Mouse (Mus musculus): Measurements from ENCODE around the gene Aldh18a1.
"Not testable (repeated sequence)": the region's sequence is repeated elsewhere in the genome, so short reads cannot be mapped to it uniquely, and the experiment has no call there.

Aldh18a1 gene

DNA sequence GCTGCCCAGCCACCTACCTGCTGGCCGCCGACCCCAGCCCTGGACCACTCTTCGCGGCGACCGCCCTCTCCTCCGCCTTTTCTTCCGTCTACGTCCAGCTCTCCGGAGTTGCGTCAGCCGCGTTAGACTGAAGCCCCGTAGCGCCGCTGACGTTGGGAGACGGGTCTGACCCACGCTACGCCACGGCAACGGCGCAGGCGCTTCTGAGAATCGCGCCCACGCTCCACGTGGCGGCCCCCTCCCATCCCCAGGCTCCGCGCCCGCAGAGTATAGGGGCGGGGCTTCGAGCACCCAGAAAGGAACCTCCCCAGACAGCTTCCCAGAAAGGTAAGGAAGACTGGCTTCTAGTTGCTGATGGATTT lies at the start of gene Aldh18a1:
Gene Aldh18a1 (minus strand): TSS at position 171 of the 362 bp plus-strand sequence.
- peak; percentile 87 to 89 for DNase-seq (ENCODE audit: low spot score in 2 of 2)

DNA sequence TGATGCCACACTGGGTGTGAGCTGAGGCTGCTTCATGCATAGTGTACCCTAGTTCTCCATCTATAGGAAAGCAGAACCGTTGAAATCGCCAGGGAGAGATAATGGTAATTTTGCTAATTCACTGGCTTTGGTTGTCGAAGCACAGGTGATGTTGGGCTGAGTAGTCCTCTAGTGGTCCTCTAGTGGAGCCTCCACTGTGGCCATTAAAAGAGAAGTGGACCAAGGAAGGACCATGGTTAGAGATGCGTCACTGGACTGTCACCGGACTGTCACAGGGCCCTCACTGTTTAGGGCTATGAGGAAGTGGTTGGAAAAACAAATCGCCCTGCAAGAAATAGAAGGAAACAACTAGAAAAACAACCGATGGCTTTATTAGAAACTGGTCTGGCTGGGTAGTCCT lies 49.3 kb upstream of the Aldh18a1 start:
- DNase-seq (ENCODE audit: low spot score in 2 of 2) = no peak

DNA sequence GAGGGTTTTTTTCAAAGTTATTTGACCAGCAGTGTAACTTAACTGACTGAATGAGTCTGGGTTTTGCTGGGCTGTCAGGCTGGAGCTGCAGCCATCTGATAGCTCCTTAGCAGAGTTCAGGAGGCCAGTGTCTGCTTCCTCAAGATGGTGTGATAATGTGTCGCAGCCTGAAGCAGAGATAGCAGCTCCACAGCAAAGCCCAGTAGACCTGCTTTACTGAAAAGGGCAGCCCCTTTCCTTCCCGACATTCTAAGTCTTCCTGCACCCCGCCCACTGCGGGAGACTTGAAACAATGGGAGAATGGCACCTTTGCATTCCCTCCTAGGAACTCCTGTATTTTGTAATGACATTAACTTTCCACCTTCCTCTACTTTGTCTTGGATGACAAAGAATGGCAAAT lies 48.8 kb upstream of the Aldh18a1 start:
- DNase-seq (ENCODE audit: low spot score in 2 of 2) = no peak

DNA sequence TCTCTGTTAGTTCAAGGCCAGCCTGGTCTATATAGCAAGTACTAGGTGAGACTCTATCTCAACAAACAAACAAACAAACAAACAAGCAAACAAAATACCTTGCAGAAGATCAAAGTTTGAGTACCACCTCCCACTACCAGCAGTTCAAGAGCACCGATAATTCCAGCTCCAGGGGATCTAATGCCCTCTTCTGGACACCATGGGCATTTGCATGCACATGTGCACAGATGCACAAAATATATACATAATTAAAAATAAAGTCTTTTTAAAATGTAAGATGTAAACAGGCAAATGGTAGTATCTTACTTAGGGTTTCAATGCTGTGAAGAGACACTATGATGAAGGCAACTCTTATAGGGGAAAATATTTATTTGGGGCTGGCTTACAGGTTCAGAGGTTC lies 44.9 kb upstream of the Aldh18a1 start:
- no peak for DNase-seq (ENCODE audit: low spot score in 2 of 2)

DNA sequence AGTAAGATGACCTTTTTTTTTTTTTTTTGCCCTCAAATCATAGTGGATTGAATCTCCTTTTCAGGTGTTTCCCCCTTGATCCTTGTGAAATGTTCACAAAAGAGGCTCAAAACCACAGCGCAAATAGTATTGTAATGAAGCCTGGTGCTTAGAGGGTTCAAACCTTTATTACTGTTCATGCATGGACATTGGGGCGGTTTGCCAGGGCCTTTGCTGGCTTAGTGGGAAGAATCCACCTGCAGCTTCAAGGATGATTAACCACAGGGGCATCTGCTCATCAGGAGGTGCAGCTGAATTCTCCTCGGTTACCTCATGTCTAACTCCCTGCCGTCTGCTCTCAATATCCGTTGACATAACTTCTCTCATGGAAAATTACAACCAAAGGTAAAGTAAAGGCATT lies 44.4 kb upstream of the Aldh18a1 start:
- no peak for DNase-seq (ENCODE audit: low spot score in 2 of 2)

DNA sequence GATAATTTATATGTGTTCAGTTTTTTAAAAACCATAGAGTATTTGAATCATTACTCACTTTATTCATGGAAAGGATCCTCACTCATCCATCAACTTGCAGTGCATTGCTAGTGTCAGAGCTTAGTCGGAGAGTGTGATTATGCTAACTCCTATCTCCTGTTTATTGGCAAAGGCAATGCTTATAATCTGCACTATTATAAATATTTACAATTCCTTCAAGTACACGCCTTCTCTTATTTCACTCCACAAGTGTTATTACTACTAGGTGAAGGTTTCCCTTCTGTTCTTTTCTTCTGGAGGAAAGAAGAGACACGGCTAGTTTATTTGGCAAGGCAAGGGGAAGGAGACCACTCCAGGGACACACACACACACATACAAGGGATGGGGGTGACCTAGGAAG lies 43.9 kb upstream of the Aldh18a1 start:
- no peak for DNase-seq (ENCODE audit: low spot score in 2 of 2)

DNA sequence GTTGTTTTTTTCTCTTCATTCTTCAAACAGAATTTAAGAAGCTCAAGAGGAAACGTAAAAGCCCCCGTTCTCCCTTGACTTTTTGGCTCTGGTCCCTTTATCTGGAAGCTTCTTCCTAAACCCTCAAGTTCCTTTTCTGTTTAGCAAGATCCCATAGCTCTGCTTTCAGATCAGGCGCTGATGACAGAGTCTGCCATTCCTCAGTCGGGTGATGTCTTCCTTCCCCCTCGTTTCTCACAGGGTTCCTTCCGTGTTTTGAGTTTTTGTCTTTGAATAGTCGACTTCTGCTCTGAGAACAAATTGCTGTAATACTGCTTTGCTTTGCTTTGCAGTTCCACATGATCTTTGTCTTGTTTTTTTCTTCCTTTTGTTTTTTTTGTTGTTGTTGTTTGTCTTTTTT lies 42.3 kb upstream of the Aldh18a1 start:
- DNase-seq (ENCODE audit: low spot score in 2 of 2) = no peak

DNA sequence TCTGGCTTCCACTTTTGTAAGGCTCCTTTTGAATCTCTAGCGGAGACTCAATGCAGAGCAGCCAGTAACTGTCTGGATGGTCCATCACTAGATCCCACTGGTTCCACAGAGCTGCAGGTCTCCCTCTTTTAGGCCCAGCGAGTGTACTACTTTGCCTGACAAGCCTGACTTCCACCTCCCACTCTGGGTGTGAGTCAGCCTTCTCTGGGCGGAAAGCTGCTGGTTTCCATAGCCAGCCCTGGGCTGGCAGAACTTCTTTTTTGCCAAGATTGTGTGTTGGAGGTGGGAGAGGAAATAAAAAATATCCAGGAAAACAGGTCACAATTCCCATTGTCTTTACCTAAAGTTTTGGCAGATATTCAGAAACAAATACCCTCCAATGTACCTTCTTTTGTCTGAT lies 41.8 kb upstream of the Aldh18a1 start:
- no peak for DNase-seq (ENCODE audit: low spot score in 2 of 2)

DNA sequence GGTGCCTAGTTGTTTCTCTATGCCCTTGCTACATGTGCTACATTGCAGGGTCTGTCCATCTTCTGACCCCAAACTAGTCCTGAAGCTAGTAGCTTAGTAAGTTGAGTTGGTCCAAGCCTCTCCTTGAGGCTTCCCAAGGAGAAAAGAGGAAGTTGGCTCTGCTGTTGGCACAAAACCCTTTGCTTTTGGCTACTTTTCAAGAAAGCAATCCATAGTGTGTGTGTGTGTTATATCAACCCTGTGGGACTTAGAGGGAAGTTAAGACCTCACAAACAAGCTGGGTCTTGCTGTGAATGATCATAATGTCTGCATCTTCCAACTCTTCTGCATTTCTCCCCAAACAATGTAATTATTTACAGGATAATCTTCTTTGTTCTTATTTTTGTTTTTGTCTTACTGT lies 40.7 kb upstream of the Aldh18a1 start:
- DNase-seq (ENCODE audit: low spot score in 2 of 2) = no peak

DNA sequence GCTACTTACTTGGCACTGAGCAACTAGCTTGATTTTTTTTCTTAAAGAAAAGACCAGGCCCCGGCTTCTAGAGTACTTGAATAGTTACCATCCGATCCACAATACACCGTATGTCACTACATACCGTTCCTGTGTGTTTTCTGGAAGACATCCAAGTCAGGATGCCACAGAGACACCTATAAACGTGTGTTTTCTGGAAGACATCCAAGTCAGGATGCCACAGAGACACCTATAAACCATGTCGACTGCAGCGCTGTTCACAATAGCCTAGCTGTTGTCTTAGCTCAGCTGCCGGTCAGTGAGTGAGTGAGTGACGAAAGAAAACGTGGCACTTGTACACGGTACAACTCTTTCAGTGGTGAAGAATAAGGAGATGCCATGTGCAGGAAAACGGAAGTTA lies 37.7 kb upstream of the Aldh18a1 start:
- no peak for DNase-seq (ENCODE audit: low spot score in 2 of 2)

DNA sequence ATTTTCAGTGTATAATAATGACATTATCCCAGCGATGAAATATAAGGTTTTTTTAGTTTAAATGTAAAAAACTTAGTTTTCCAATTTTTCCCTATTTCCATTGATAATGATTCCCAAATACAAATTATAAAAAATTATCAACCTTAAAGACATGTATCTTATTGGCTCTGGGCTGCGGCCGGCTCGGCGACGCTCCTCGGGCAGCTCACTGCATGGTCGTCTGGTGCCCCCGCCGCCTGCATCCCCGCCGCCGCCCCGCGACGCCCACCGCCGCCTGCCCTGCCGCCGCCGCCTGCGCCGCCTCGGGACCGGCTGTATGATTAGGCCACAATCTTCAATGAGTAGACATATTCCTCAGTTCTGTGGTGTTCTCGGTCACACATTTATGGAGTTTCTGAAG lies 33.4 kb upstream of the Aldh18a1 start:
- not testable (repeated sequence) for DNase-seq (ENCODE audit: low spot score in 2 of 2)

DNA sequence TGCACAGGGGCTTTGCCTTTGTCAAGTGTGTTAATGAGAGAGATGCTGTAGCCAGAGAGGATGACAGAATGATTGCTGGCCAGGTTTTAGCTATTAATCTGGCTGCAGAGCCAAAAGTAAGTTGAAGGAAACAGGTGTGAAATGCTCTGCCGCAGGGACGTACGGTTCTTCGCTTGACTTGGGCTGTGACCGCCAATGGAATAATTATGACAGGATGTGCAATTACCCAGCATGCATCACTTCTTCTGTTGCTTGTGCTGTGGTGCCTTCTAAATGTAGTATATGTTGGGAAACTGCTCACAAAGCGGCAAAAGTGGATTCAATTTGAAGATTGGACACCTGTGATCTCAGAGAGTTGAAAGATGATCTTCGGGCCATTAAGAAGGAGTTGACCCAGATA lies 27.8 kb upstream of the Aldh18a1 start:
- DNase-seq (ENCODE audit: low spot score in 2 of 2) = no peak

DNA sequence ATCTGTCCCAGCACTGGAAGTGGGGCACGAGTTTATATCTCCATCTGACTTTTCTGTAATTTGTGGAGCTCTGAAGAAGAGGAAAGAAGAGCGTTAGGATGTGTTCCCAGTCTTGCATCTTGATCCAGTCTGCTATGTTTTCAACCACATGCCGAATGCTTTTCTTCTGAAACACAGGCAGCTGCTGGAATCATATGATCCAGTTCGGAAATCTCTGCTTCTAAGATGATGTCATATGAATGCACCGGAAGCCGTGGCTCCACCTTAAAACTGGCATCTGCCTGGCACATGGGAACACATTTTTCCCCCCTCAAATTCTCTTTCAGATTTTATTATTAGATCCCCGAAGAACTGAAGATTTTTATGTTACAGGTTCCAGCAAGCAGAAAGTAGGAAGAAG lies 26.5 kb upstream of the Aldh18a1 start:
- DNase-seq (ENCODE audit: low spot score in 2 of 2) = no peak

DNA sequence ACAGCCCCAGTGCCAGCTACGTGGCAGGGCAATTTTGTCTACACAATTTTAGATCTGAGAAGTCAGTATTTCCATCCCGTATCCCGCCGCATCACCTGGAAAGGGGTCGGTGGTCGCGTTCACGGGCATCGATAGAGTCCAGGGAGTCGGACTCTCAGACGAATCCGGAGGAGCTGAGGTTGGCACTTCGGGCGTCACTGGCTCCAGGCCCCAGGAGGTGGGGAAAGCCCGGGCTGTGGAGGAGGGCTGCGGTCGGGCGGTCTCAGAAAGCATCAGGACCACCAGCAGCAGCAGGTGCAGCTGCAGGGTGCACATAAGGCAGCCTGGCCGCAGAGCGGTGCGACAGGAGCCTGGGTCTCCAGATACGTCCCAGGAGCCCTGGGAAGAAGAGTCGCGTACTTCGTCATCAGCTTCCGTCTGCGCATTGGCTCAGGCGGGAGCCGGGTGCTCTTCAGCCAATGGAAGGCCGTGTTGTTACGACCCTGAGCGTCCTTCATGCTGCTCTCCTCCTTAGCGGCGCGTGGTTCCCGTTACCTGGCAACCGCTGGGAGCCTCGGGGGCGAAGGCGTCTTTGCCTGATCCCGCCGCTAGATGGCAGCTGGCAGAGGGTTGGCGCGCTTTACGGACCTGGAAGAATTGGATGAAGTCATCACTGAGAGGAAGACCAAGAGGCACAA lies 23.7 kb upstream of the Aldh18a1 start, which contains the start of the genes Tctn3 and Entpd1:
Gene Tctn3 (minus strand): TSS at position 404 of the 677 bp plus-strand sequence.
Gene Entpd1 (plus strand): TSS at position 537 of the 677 bp plus-strand sequence.
- DNase-seq (ENCODE audit: low spot score in 2 of 2) = peak; percentile 95

DNA sequence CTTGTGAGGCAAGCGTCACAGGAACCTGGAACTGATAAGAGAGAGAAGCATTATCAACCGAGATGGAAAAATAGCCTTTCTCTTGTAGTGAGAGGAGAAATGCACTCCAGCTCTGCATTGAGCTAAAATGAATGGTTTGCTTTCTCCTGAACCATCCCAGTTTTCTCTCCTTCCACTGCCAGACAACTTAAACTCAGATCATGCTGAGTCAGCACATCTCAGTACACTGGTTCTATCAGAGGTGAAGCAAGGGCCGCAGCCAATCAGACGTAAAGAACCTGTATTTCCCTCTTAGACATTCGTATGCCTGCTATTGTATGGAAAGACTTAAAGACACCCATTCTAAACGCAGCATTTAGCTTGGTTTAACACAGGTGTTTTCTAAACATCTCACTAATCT lies 19.4 kb upstream of the Aldh18a1 start:
- no peak for DNase-seq (ENCODE audit: low spot score in 2 of 2)

DNA sequence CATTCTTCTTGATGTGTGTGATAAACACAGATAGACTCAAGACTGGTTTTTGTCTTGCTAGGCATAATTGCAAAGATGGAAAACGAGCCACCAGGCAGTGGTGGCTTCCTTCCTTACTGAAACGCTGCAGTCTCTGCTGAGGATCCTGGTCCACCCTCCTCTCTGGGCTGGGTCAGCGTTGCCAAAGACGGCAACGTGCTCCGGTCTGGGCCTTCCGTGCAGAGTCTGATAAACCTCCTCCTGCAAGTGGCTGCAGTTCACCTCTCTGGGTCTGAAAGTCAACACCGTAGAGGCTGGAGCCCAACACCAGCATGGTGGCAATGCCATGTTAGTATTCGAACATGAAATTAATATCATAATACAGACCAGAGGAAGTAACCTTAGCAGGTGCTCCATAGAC lies 16.9 kb upstream of the Aldh18a1 start:
- DNase-seq (ENCODE audit: low spot score in 2 of 2) = no peak

DNA sequence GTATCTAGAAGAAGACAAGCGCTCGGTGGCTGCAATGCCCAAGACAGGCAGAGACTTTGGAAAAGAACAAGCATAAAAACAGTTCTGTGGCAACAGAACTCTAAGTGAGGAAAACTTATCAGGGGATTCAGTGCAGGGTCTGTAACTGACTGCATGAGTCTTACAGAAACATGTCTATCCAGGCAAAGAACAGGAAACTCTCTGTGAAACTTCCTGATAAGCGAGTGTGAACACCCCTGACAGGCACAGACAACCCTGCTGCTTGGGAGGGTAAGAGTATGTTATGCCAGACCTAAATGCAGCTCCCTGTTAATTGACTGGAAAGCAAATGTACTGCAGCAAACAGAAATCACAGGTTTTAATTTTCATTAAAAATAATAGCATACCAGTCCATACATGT lies 13.6 kb upstream of the Aldh18a1 start:
- DNase-seq (ENCODE audit: low spot score in 2 of 2) = no peak

DNA sequence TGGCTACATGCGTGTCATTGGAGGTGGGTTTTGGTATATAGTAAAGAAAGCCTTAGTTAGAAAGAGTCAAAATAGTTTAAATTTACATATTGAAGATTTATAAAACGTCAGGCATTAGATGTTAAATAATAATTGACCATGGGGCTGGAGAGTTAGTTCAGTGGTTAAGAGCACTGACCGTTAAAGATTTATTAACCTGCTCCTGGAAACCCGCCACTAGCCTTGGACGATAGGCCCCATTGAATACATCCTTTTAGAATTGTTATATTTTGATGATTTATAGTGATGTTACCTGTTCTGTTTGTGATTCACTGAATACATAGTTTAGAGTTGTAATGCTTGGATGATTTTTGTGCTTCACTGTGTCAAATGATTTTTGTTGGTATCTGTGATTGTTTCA lies 12.6 kb upstream of the Aldh18a1 start:
- DNase-seq (ENCODE audit: low spot score in 2 of 2) = not testable (repeated sequence)

DNA sequence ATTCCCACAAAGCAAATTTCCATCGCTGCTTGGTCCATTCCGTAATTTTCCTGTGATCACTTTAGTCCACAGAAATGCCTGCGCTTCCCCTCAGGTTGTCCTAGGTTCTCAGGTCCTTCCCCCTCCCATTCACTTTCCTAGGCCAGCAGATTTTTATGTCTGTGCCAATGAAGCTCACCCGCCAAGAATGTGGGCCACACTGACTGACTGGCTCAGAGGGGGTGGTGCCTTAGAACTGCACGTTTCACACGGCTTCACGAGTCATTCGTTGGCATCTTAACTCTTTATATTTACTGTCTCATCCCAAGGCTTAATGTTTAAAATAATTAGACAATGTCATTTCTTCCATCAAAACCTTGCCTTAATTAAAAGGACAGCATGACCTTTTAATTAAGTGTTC lies 7.6 kb upstream of the Aldh18a1 start:
- DNase-seq (ENCODE audit: low spot score in 2 of 2) = no peak

DNA sequence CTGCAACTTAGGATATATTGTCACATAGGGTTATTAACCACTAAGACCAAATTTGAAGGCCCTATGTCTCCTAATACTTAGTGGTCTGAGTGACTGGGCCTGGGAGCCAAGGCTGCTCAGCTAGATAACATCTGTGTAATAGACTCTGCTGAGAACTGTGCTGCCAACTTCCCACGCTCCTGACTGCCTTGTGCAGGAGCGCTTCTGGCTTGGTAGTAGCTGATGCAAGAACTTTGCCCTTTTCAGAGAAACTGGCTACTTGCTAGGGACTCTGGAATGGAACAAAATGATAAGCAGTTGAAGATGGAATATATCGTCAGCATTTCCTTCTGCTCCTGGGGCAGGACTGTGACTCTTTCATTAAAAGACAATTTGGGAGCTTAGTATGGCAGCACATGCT lies 7.0 kb upstream of the Aldh18a1 start:
- DNase-seq (ENCODE audit: low spot score in 2 of 2) = no peak

DNA sequence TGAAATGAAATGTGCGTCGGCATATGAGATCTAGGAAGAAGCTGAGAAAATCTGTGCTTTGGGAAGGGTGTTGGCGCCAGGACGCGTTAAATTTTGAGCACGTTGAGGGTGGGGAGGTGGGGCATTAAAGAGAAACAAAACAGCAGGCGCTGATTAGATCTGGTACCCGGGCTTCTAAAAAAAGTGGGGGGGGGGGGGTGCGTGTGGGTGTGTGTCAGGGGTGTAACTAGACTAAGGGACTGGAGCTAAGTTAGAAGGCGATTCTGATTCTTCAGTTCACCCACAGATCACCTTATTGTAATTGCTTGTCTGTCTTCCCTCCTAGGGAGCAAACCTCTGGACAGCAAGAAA lies 1.2 kb upstream of the Aldh18a1 start:
- no peak for DNase-seq (ENCODE audit: low spot score in 2 of 2)

DNA sequence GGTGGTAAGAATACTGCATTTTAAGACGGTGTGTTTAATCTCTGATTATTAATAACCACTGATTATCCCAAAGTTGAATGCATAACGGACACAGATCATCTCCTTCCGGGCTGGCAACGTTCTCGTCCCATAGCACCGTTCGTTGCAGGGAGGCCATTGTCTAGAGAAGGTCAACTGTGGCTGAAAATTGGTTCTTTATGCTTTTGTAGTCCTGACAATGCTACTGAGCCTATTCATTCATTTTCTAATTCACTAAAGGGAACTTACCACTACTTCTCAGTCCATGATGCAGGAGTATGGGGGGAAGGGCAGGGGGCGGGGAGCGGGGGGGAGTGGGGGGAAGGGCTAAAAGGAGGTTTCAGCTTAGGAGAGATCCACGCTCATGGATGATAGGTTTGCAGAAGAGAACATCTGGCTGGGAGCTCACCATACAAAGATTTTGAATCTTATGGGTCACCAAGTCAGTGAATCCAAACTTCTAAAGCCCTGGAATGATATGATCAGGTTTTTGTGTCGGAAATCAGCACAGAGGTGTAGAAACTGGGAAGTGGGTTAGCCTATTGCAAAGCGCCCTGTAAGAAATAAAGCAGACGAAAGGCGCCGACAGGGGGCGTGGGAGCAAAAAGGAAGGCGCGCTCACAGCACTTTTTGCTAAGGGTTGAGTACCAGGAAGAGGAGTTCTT lies 725 bp upstream of the Aldh18a1 start:
- peak; percentile 76 to 85 for DNase-seq (ENCODE audit: low spot score in 2 of 2)

DNA sequence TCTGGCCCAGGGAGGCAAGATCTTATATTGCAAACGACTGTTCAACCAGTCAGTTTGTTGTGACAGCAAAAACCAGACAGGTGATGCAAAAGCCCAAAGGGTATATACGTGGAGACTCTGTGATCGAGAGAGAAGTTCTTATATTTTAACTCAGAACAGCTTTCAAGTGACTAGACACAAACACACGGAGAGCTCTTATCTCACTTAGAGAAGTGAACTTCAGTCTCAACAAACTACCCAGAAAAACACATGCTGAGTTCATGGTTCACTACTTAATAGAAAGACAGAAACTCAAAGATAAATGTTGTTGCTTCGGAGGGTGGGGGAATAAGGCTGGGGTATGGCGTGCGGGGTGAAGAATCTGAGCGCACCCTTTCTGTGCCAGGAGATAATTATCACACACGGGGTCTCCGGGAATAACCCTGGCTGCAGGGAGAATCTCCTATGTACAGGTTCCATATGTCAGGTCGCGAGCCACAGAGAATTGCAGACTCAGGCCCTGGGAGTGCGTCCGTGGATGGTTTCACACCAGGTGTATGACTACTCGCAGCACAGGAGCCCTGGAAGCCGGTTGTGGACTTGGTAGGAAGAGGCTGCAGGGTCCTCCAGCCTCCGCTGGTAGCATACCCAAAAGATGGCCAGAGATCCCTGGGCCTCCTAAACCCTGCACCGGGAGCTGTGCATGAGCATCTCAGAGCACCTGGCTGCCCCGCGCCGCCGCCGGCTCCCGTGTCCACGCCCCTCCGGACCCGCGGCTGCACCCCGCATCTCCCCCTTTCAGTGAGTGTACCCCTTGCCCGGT lies 571 bp downstream of the Aldh18a1 start:
- DNase-seq (ENCODE audit: low spot score in 2 of 2) = no peak
